Mouse (Mus musculus): ENCODE data around the gene Coa7. TPM values are rescaled to one million over a fixed set of nuclear protein-coding genes. Genes with fewer than 3 reads are reported as not detected.

The Coa7 gene
- polyA plus RNA-seq (2014; fragmentation: Nextera tagmentation; extraction: Ambion mirVana) = 50.1 and 52.9 TPM in 2 replicates

- Histone ChIP-seq H3K36me3 (ENCODE audit: insufficient read depth) (peaks cover 16% of the 10 kb centered on the region; the same call in 1 of the 2 replicates), H3K9me3 (ENCODE audit: low read depth, low read length) (no peaks in the 10 kb centered on the region), H3K4me1 (ENCODE audit: insufficient read depth) (0 out of 2 replicates have a peak, but pooled peaks cover 4% of the 10 kb centered on the region), H3K4me2 (peak within 1 kb of the TSS; percentile 66), H3K27ac (ENCODE audit: low read depth) (peak within 1 kb of the TSS; percentile 92), H3K9ac (peak within 1 kb of the TSS; percentile 63), H3K27me3 (ENCODE audit: insufficient read depth, low read length) (no peaks in the 10 kb centered on the region), H3K4me3 (ENCODE audit: low read depth, low read length) (peak within 1 kb of the TSS; percentile 59)
- WGBS = under 1% methylated on average over 45 of the region's 45 CpGs
- TF ChIP-seq CTCF (IDR thresholded peaks at IDR 0.05; ENCODE audit: low read depth) = peak; percentile 19; the same call in 1 of the 2 replicates
- peak; percentile 99 for DNase-seq
- peak; percentile 92 for ATAC-seq (ENCODE audit: insufficient read depth)
Measured at GRCm38 (mm10) chr4:108327730-108328484, at the start of gene Coa7. Gene Coa7 (plus strand): TSS chr4:108328140.

DNA sequence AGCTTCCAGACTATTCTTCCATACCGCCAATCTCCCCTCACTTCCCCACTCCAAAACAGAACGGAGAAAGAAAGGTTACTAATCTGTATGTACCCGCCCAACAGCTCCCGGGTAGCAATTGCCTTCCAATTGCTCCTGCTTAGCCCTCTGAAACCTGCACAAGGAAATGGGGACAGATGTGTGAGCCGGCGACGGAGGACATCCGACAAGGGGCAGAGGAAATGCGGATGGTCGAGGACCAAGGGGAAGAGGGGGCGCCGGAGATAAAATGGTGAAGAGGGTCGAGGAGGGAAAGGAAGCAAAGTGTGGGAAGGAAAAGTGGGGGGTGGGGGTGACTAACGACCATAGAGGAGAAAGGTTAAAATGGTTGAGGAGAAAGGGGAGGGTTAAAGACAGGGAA, 27.7 kb upstream of the Coa7 start:
- peak overlapping the region; percentile 88 for H3K9ac ChIP-seq
- peak; percentile 43 for DNase-seq
- WGBS = 2% methylated on average over 14 of the region's 14 CpGs
- H3K4me2 ChIP-seq = peak overlapping the region; percentile 79
- H3K4me1 ChIP-seq (ENCODE audit: insufficient read depth) = no peaks in the 10 kb centered on the region; the same call in 1 of the 2 replicates
- H3K9me3 ChIP-seq (ENCODE audit: low read depth, low read length) = no peaks in the 10 kb centered on the region
- no peaks in the 10 kb centered on the region for H3K36me3 ChIP-seq (ENCODE audit: insufficient read depth)
- no peaks in the 10 kb centered on the region for H3K27me3 ChIP-seq (ENCODE audit: insufficient read depth, low read length)
- H3K27ac ChIP-seq (ENCODE audit: low read depth) = peak overlapping the region; percentile 84; the same call in 1 of the 2 replicates
- no peak for ATAC-seq (ENCODE audit: insufficient read depth)
- TF ChIP-seq CTCF (IDR thresholded peaks at IDR 0.05; ENCODE audit: low read depth) = no peak
- H3K4me3 ChIP-seq (ENCODE audit: low read depth, low read length) = peak overlapping the region; percentile 91

- Histone ChIP-seq H3K4me2 (peak within 1 kb of the TSS; percentile 79), H3K27me3 (ENCODE audit: insufficient read depth, low read length) (no peaks in the 10 kb centered on the region), H3K4me1 (ENCODE audit: insufficient read depth) (no peaks in the 10 kb centered on the region; the same call in 1 of the 2 replicates), H3K9ac (peak within 1 kb of the TSS; percentile 88), H3K4me3 (ENCODE audit: low read depth, low read length) (peak within 1 kb of the TSS; percentile 91), H3K36me3 (ENCODE audit: insufficient read depth) (no peaks in the 10 kb centered on the region), H3K9me3 (ENCODE audit: low read depth, low read length) (no peaks in the 10 kb centered on the region), H3K27ac (ENCODE audit: low read depth) (peak within 1 kb of the TSS; percentile 84; the same call in 1 of the 2 replicates)
- TF ChIP-seq CTCF (IDR thresholded peaks at IDR 0.05; ENCODE audit: low read depth) = no peak
- peak; percentile 95 for ATAC-seq (ENCODE audit: insufficient read depth)
- WGBS = under 1% methylated on average over 48 of the region's 58 CpGs
- DNase-seq = peak; percentile 93
Measured at GRCm38 (mm10) chr4:108300670-108301373, 27.1 kb upstream of the Coa7 start, which contains the start of gene Zyg11b. Gene Zyg11b (minus strand): TSS chr4:108301096.

- H3K27ac ChIP-seq (ENCODE audit: low read depth) = no peak overlapping the region
- H3K4me2 ChIP-seq = no peak overlapping the region
- H3K27me3 ChIP-seq (ENCODE audit: insufficient read depth, low read length) = no peaks in the 10 kb centered on the region
- TF ChIP-seq CTCF (IDR thresholded peaks at IDR 0.05; ENCODE audit: low read depth) = no peak
- no peak overlapping the region for H3K9ac ChIP-seq
- H3K36me3 ChIP-seq (ENCODE audit: insufficient read depth) = no peaks in the 10 kb centered on the region
- ATAC-seq (ENCODE audit: insufficient read depth) (no peak), DNase-seq (no peak)
- no peak overlapping the region for H3K4me3 ChIP-seq (ENCODE audit: low read depth, low read length)
- no peaks in the 10 kb centered on the region; the same call in 1 of the 2 replicates for H3K4me1 ChIP-seq (ENCODE audit: insufficient read depth)
- WGBS = 70% methylated on average over 5 of the region's 5 CpGs
- peaks cover 3% of the 10 kb centered on the region; the same call in 1 of the 2 replicates for H3K9me3 ChIP-seq (ENCODE audit: low read depth, low read length)
Measured at GRCm38 (mm10) chr4:108302296-108302890, 25.5 kb upstream of the Coa7 start.

DNA sequence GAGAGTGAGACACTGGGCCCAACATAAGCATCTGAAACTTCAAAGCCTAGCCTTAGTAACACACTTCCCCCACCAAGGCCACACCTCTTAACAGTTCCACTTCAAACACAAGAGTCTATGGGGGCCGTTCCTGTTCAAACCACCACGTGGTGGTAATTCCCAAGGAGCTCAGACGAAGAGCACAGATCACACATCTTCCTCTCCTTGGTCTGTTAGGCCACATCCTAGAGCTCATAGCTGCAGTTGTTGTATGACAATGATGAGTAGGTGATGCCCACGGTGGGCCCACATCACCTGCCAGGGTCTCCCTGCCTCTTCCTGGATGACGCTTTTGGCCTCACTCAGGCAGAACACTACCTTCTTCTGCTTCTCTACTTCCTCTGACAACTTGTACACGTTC, 17.2 kb upstream of the Coa7 start:
- no peak for ATAC-seq (ENCODE audit: insufficient read depth)
- Histone ChIP-seq H3K36me3 (ENCODE audit: insufficient read depth) (no peaks in the 10 kb centered on the region), H3K4me2 (no peak overlapping the region), H3K4me1 (ENCODE audit: insufficient read depth) (no peaks in the 10 kb centered on the region), H3K9ac (no peak overlapping the region), H3K9me3 (ENCODE audit: low read depth, low read length) (peaks cover 3% of the 10 kb centered on the region; the same call in 1 of the 2 replicates), H3K27ac (ENCODE audit: low read depth) (no peak overlapping the region), H3K27me3 (ENCODE audit: insufficient read depth, low read length) (no peaks in the 10 kb centered on the region), H3K4me3 (ENCODE audit: low read depth, low read length) (no peak overlapping the region)
- no peak for TF ChIP-seq CTCF (IDR thresholded peaks at IDR 0.05; ENCODE audit: low read depth)
- no peak for DNase-seq
- 69% methylated on average over 6 of the region's 6 CpGs for WGBS

GRCm38 (mm10) chr4:108314041-108314440, 13.9 kb upstream of the Coa7 start:
- no peaks in the 10 kb centered on the region for H3K36me3 ChIP-seq (ENCODE audit: insufficient read depth)
- H3K9ac ChIP-seq = no peak overlapping the region
- ATAC-seq (ENCODE audit: insufficient read depth) (no peak), DNase-seq (no peak)
- no peaks in the 10 kb centered on the region for H3K4me1 ChIP-seq (ENCODE audit: insufficient read depth)
- H3K27me3 ChIP-seq (ENCODE audit: insufficient read depth, low read length) = no peaks in the 10 kb centered on the region
- no peak overlapping the region for H3K27ac ChIP-seq (ENCODE audit: low read depth)
- 45% methylated on average over 5 of the region's 5 CpGs for WGBS
- no peaks in the 10 kb centered on the region for H3K9me3 ChIP-seq (ENCODE audit: low read depth, low read length)
- no peak overlapping the region for H3K4me2 ChIP-seq
- no peak for TF ChIP-seq CTCF (IDR thresholded peaks at IDR 0.05; ENCODE audit: low read depth)
- H3K4me3 ChIP-seq (ENCODE audit: low read depth, low read length) = no peak overlapping the region

Data from lung, embryonic 14.5 days (tissue).